Mouse (Mus musculus) kidney, postnatal 0 days (tissue): ENCODE results near the gene Ogfod1. TPM values are rescaled to one million over a fixed set of nuclear protein-coding genes. Genes with fewer than 3 reads are reported as not detected.
"Not testable (repeated sequence)": the region's sequence is repeated elsewhere in the genome, so short reads cannot be mapped to it uniquely, and the experiment has no call there.

Experiments used
- ATAC-seq: fragments of 200-750 bp; cut with Nextera tagmentation; replicated peaks from 2 replicates; pipeline ENCODE4 v1.8.0; 2017; ENCODE audit warnings: low read depth, moderate number of reproducible peaks, moderate TSS enrichment, moderate library complexity; ENCODE audit not compliant: low FRiP score
- DNase-seq: peaks from one replicate; pipeline ENCODE4 v3.0.0-alpha.2; 2016; ENCODE audit warnings: low spot score
- H3K27ac ChIP-seq: fragments of 300-500 bp; sonication (generic); 2 replicates; pipeline ENCODE4 v1.5.1; 2014; ENCODE audit warnings: mild to moderate bottlenecking
- H3K27me3 ChIP-seq: fragments of 300-500 bp; sonication (generic); 2 replicates; pipeline ENCODE4 v1.6.1; 2014; ENCODE audit warnings: low read length, mixed read lengths; ENCODE audit not compliant: insufficient read depth
- H3K36me3 ChIP-seq: fragments of 300-500 bp; sonication (generic); 2 replicates; pipeline ENCODE4 v1.6.1; 2014; ENCODE audit warnings: low read length, mixed read lengths; ENCODE audit not compliant: insufficient read depth
- H3K4me1 ChIP-seq: fragments of 300-500 bp; sonication (generic); replicated peaks from 2 replicates; pipeline ENCODE4 v1.6.1; 2014; ENCODE audit warnings: antibody characterized with exemption, low read length, mixed read lengths; ENCODE audit not compliant: insufficient read depth
- H3K4me2 ChIP-seq: fragments of 300-500 bp; sonication (generic); 2 replicates; pipeline ENCODE4 v1.6.1; 2014; ENCODE audit warnings: mild to moderate bottlenecking, low read length, moderate library complexity, mixed read lengths
- H3K4me3 ChIP-seq: fragments of 300-500 bp; sonication (generic); replicated peaks from 2 replicates; pipeline ENCODE4 v1.5.1; 2014; ENCODE audit warnings: low read depth, low read length
- H3K9ac ChIP-seq: fragments of 300-500 bp; sonication (generic); 2 replicates; pipeline ENCODE4 v1.6.1; 2014; ENCODE audit warnings: low read depth, low read length
- H3K9me3 ChIP-seq: fragments of 300-500 bp; sonication (generic); replicated peaks from 2 replicates; pipeline ENCODE4 v1.6.1; 2016; ENCODE audit warnings: low read length, inconsistent platforms, mixed read lengths
- CTCF ChIP-seq: IDR thresholded peaks from 2 replicates; pipeline ENCODE4 v1.5.1; 2016; ENCODE audit warnings: antibody characterized with exemption, low read depth, mild to moderate bottlenecking, moderate library complexity
- WGBS: fragments of 180-500 bp; shearing (Covaris S2); extraction: QIAGEN DNeasy Blood & Tissue Kit; methylation state at CpG from one replicate; pipeline ENCODE4 v1.1.7; 2014; 5-methylcytosine and 5-hydroxymethylcytosine counted together
- polyA plus RNA-seq: library from polyadenylated mRNA; unstranded; fragments of >200 nt; fragmentation: Nextera tagmentation; extraction: Ambion mirVana; gene quantifications from 2 replicates; pipeline ENCODE4 v1.2.1, GENCODE M21; 2015

The Ogfod1 gene
- polyA plus RNA-seq, 1 experiment from 2014 or later = 5.8 TPM

DNA sequence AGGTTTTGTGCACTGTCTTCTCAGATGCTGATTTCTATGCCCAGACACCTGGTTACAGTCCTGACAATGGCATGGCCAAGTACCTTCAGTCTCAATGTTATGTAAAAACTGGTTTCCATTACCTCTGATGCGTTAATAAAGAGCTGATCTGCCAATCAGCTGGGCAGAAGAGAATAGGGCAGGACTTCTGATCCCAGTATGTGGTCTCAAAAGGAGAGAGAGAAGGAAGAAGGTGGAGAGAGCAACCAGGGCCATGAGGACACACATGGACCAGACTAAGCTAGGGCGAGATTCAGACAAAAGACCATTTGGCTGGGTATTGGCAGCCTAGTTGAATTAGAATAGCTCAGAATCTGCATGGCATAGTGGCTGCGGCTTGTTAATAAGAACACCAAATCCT, 3.4 kb upstream of the Ogfod1 start:
- Histone ChIP-seq H3K4me1 (no peaks in the 10 kb centered on the region), H3K4me3 (no peak overlapping the region), H3K9me3 (no peaks in the 10 kb centered on the region), H3K36me3 (peaks cover 16% of the 10 kb centered on the region; the same call in 1 of the 2 replicates), H3K27me3 (no peaks in the 10 kb centered on the region), H3K27ac (no peak overlapping the region), H3K9ac (no peak overlapping the region), H3K4me2 (no peak overlapping the region)
- DNase-seq (no peak), ATAC-seq (no peak)
- TF ChIP-seq CTCF = no peak
- WGBS = 83% methylated on average over 3 of the region's 3 CpGs

DNA sequence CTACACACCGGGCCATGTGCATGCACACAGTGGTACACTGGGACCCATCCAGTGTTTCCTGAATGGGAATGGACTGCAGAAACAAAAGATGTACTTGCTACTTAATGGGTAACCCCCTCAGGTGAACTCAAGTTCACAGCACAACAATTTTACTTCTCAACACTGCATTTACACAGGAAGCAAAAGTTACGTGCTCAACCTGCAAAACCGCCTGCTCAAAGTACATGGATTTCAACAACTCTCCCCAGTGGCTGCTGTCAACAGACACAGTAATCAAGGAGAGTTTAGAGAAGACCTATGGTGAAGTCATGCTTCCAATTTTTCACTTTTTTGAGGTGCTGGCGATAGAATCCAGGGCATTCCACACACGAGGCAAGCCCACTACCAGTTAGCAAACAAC, 1.8 kb upstream of the Ogfod1 start:
- H3K27me3 ChIP-seq = no peaks in the 10 kb centered on the region
- H3K36me3 ChIP-seq = peaks cover 5% of the 10 kb centered on the region; the same call in 1 of the 2 replicates
- H3K4me1 ChIP-seq = no peaks in the 10 kb centered on the region
- H3K9ac ChIP-seq = peak overlapping the region; percentile 25; the same call in 1 of the 2 replicates
- WGBS = 47% methylated on average over 5 of the region's 5 CpGs
- TF ChIP-seq CTCF = no peak
- ATAC-seq = no peak
- H3K4me3 ChIP-seq = no peak overlapping the region
- peak overlapping the region; percentile 67 for H3K4me2 ChIP-seq
- H3K27ac ChIP-seq = no peak overlapping the region
- no peak for DNase-seq
- H3K9me3 ChIP-seq = no peaks in the 10 kb centered on the region

DNA sequence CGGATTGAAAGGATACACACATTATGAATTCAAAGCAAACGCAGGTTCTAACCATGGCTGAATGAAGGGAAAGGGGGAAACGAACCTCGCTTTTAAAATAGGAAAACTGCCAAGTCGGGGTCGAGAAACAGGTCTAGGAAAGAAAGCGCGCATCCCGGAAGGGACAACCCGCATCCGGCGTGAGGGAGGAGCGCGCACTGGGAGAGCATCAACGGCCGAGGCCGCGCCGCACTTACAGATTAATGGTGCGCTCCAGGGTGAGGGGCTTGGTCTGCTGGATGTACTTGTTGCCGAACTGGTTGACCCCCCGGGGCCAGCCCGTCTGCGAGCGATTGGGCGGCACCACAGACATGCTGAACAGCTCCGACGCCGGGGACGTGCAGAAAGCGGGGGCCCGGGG, 457 bp upstream of the Ogfod1 start:
- peak overlapping the region; percentile 61 for H3K4me3 ChIP-seq
- peak overlapping the region; percentile 67 for H3K4me2 ChIP-seq
- not testable (repeated sequence) for H3K36me3 ChIP-seq, H3K4me1 ChIP-seq, H3K27me3 ChIP-seq, H3K9me3 ChIP-seq
- under 1% methylated on average over 22 of the region's 32 CpGs for WGBS
- peak overlapping the region; percentile 59 for H3K9ac ChIP-seq
- H3K27ac ChIP-seq = peak overlapping the region; percentile 78
- DNase-seq (peak; percentile 80), ATAC-seq (peak; percentile 91)

DNA sequence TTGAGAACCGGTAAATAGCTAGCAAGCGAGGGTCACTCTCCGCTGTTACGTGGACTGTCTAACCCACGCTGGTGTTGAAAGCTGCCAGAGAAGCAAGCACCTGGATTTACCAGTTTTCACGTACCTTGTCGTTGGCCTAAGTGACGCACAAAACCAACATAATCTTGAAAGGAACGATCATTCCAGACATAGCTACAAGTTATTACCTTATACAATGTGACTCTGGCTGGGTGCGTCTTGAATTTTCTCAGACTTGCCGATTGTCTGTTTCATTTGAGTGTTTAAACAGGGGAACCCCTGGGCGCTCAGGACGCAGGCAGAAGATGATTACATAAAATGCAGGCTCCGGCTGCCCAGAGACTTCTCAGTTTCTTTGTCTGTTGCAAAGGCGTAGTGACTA, 808 bp downstream of the Ogfod1 start:
- Histone ChIP-seq H3K9ac (peak overlapping the region; percentile 61; the same call in 1 of the 2 replicates), H3K27me3 (no peaks in the 10 kb centered on the region), H3K36me3 (0 out of 2 replicates have a peak, but pooled peaks cover 3% of the 10 kb centered on the region), H3K9me3 (no peaks in the 10 kb centered on the region), H3K4me2 (peak overlapping the region; percentile 66), H3K4me1 (no peaks in the 10 kb centered on the region), H3K27ac (no peak overlapping the region), H3K4me3 (peak overlapping the region; percentile 61)
- TF ChIP-seq CTCF = no peak
- DNase-seq = peak; percentile 12
- WGBS = 6% methylated on average over 15 of the region's 15 CpGs
- ATAC-seq = no peak

DNA sequence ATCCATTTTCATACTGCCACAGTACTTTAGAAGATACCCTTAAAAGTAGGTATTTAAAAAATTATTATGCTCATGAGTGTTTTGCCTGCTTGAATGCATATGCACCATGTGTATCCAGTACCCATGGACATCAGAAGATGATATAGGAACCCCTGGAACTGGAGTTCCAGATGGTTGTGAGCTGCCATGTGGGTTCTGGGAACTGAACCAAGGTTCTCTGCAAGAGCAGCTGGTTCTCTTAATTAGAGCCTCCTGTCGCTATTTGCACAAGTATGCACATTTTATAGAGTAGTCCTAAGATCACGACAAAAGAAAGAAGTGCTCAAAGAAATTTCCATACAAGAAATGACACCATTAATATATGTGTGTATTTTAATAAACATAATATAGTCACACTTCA, 10.8 kb downstream of the Ogfod1 start:
- Histone ChIP-seq H3K4me1 (no peaks in the 10 kb centered on the region), H3K4me2 (no peak overlapping the region), H3K9ac (no peak overlapping the region), H3K36me3 (no peaks in the 10 kb centered on the region), H3K9me3 (no peaks in the 10 kb centered on the region), H3K4me3 (no peak overlapping the region), H3K27me3 (no peaks in the 10 kb centered on the region), H3K27ac (no peak overlapping the region)
- no peak for TF ChIP-seq CTCF
- DNase-seq (no peak), ATAC-seq (no peak)
- 91% methylated on average over 2 of the region's 2 CpGs for WGBS

DNA sequence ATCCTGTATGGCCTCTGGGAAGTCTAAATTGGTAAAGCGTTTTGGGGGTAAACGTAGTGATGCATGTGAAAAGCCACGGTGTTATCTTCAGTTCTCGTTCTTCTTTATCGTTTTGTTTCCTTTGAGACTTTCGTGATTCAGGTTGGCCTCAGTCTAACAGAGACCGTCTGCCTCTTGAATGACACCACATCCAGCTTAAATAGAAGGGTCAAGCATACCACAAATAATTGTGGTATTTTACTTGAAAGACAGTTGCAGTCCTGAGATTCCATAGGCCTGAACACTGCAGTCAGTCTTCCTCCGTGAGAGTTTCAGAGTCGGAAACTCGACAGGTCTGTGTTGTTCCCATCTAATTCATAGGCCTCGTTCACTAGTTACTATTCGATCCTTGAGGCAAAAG, 15.7 kb downstream of the Ogfod1 start:
- no peak overlapping the region for H3K4me2 ChIP-seq
- no peak overlapping the region for H3K27ac ChIP-seq
- no peak for DNase-seq
- H3K4me1 ChIP-seq = no peaks in the 10 kb centered on the region
- ATAC-seq = no peak
- 94% methylated on average over 12 of the region's 12 CpGs for WGBS
- no peaks in the 10 kb centered on the region for H3K9me3 ChIP-seq
- no peaks in the 10 kb centered on the region for H3K27me3 ChIP-seq
- no peak overlapping the region for H3K4me3 ChIP-seq
- H3K36me3 ChIP-seq = peaks cover 8% of the 10 kb centered on the region; the same call in 1 of the 2 replicates
- no peak for TF ChIP-seq CTCF
- no peak overlapping the region for H3K9ac ChIP-seq
